Comparison of ENCODE assay signal across 25 mouse cellular contexts in genomic region chr17:42944453-42944852, GRCm38 (mm10).
DNase-seq lines count a peak whose midpoint lies in the region; ATAC-seq and TF ChIP-seq lines count a peak whose summit lies in the region.
"Had no signal": no experiment of that assay in that cellular context is flagged by ENCODE, and none has a peak within 500 bp of the region (broad histone marks: within the 10 kb centered on the region; RNA-seq: fewer than 3 reads in every experiment).

No protein-coding gene starts in this region.

- no peak for TF ChIP-seq POLR2A in thymus, adult 2 months (IDR thresholded peaks at IDR 0.05; ENCODE audit: control insufficient read depth, extremely low read depth, insufficient read depth, low read length, poor library complexity)

- H3K4me1 ChIP-seq in liver, postnatal 0 days (ENCODE audit: insufficient read depth), result 0 out of 2 replicates have a peak, but pooled peaks cover 2% of the 10 kb centered on the region
- peaks cover 6% of the 10 kb centered on the region; the same call in 1 of the 2 replicates for H3K4me1 ChIP-seq in liver, embryonic 12.5 days
- H3K4me1 ChIP-seq in thymus, adult 2 months (replicated peaks; ENCODE audit: control insufficient read depth, insufficient read depth, low read length), result no peaks in the 10 kb centered on the region
- H3K4me1 ChIP-seq: forebrain, embryonic 13.5 days; heart, embryonic 12.5 days; limb, embryonic 10.5 days; stomach, embryonic 15.5 days had no signal

- H3K27ac ChIP-seq in liver, postnatal 0 days (ENCODE audit: low read depth), result no peak overlapping the region
- no peak overlapping the region for H3K27ac ChIP-seq in liver, embryonic 12.5 days
- H3K27ac ChIP-seq in thymus, adult 2 months (ENCODE audit: control insufficient read depth, insufficient read depth, low read length), result no peak overlapping the region
- H3K27ac ChIP-seq: embryonic facial prominence, embryonic 13.5 days; forebrain, embryonic 13.5 days; left cerebral cortex, adult 2 months; limb, embryonic 10.5 days; stomach, embryonic 15.5 days had no signal

- no peak for TF ChIP-seq CTCF in liver, postnatal 0 days (IDR thresholded peaks at IDR 0.05; ENCODE audit: low read depth)
- no peak for TF ChIP-seq CTCF in thymus, adult 2 months (IDR thresholded peaks at IDR 0.05; ENCODE audit: borderline replicate concordance, control insufficient read depth, extremely low read depth, insufficient read depth, low read length, poor library complexity)

- peak; percentile 9 for DNase-seq in liver
- DNase-seq in liver, postnatal 0 days, result no peak
- DNase-seq in c-Kit-positive CD71-positive TER-119-negative erythroid progenitor cells, embryonic 14.5 days (ENCODE audit: low read depth), result peak; percentile 14
- no peak for DNase-seq in heart, postnatal 14 days
- no peak for DNase-seq in thymus, adult 2 months
- DNase-seq: adrenal gland, adult 2 months; cerebellum, adult 2 months; cerebellum, postnatal 25 days; embryo, embryonic 11 days; gastrocnemius, postnatal 10 days; heart, postnatal 10 days; kidney, adult 8-10 months; kidney, postnatal 10 days; lung, postnatal 14 days; thymus, postnatal 14 days had no signal

- no peaks in the 10 kb centered on the region for H3K9me3 ChIP-seq in liver, postnatal 0 days (ENCODE audit: low read length)
- H3K9me3 ChIP-seq in liver, embryonic 12.5 days (replicated peaks), result no peaks in the 10 kb centered on the region; the same call in 1 of the 2 replicates
- H3K9me3 ChIP-seq: embryonic facial prominence, embryonic 13.5 days; forebrain, embryonic 13.5 days; heart, embryonic 12.5 days; stomach, embryonic 15.5 days had no signal

- no peak for ATAC-seq in liver, postnatal 0 days
- ATAC-seq in liver, embryonic 12.5 days, result peak; percentile 87
- peak; percentile 85 for ATAC-seq in megakaryocyte-erythroid progenitor cell, adult 5-6 weeks (replicated peaks; ENCODE audit: low FRiP score, low TSS enrichment, poor library complexity, severe bottlenecking)
- ATAC-seq: forebrain, embryonic 13.5 days; midbrain, embryonic 16.5 days had no signal

- no peaks in the 10 kb centered on the region for H3K27me3 ChIP-seq in liver, postnatal 0 days (ENCODE audit: insufficient read depth, low read length)
- H3K27me3 ChIP-seq in liver, embryonic 12.5 days (replicated peaks), result no peaks in the 10 kb centered on the region
- H3K27me3 ChIP-seq in thymus, adult 2 months (ENCODE audit: control insufficient read depth, insufficient read depth, low read length), result no peaks in the 10 kb centered on the region
- H3K27me3 ChIP-seq: embryonic facial prominence, embryonic 13.5 days; forebrain, embryonic 13.5 days; stomach, embryonic 15.5 days had no signal

- intact Hi-C loops in heart, postnatal 14 days (cut with DNase I), result loop anchor here (5.0 kb wide), 3 partner anchors 67 to 332 kb away; partner anchors contain the start of genes Cd2ap and Opn5

- no peaks in the 10 kb centered on the region for H3K36me3 ChIP-seq in liver, postnatal 0 days (replicated peaks; ENCODE audit: insufficient read depth, low read length)
- no peaks in the 10 kb centered on the region for H3K36me3 ChIP-seq in liver, embryonic 12.5 days
- no peaks in the 10 kb centered on the region for H3K36me3 ChIP-seq in thymus, adult 2 months (ENCODE audit: control insufficient read depth, insufficient read depth, low read length)
- H3K36me3 ChIP-seq: embryonic facial prominence, embryonic 13.5 days; heart, embryonic 12.5 days; limb, embryonic 10.5 days; stomach, embryonic 15.5 days had no signal

- no peak overlapping the region for H3K9ac ChIP-seq in liver, postnatal 0 days (replicated peaks)
- no peak overlapping the region for H3K9ac ChIP-seq in liver, embryonic 12.5 days
- H3K9ac ChIP-seq: embryonic facial prominence, embryonic 13.5 days; forebrain, embryonic 13.5 days; heart, embryonic 12.5 days; stomach, embryonic 15.5 days had no signal

- WGBS in liver, postnatal 0 days (ENCODE audit: insufficient replicate concordance), result 74% methylated on average over 2 of the region's 2 CpGs
- 49% methylated on average over 2 of the region's 2 CpGs for WGBS in liver, embryonic 12.5 days (ENCODE audit: insufficient replicate concordance)
- WGBS in thymus, adult 2 months, result 90% methylated on average over 2 of the region's 2 CpGs

- TF ChIP-seq EP300 in liver, postnatal 0 days (IDR thresholded peaks at IDR 0.05; ENCODE audit: low read depth), result no peak

- no peak overlapping the region for H3K4me2 ChIP-seq in liver, postnatal 0 days (ENCODE audit: low read depth, low read length)
- H3K4me2 ChIP-seq in liver, embryonic 12.5 days, result no peak overlapping the region
- H3K4me2 ChIP-seq: embryonic facial prominence, embryonic 13.5 days; forebrain, embryonic 13.5 days; heart, embryonic 12.5 days; stomach, embryonic 15.5 days had no signal

- no peak overlapping the region for H3K4me3 ChIP-seq in liver, postnatal 0 days (ENCODE audit: low read depth, low read length)
- no peak overlapping the region for H3K4me3 ChIP-seq in liver, embryonic 12.5 days
- no peak overlapping the region for H3K4me3 ChIP-seq in thymus, adult 2 months (ENCODE audit: control insufficient read depth, insufficient read depth, low read length)
- H3K4me3 ChIP-seq: embryonic facial prominence, embryonic 13.5 days; erythroblast, embryonic 14.5 days; forebrain, embryonic 13.5 days; heart, embryonic 12.5 days; left cerebral cortex, adult 2 months; limb, embryonic 10.5 days; stomach, embryonic 15.5 days had no signal

Comparison
In these comparisons a context has a peak if more than half of its experiments do, and no peak if none do; other contexts are left out.
1. DNase-seq: peak in liver (single experiment) and c-Kit-positive CD71-positive TER-119-negative erythroid progenitor cells, embryonic 14.5 days (single experiment); none in liver, postnatal 0 days (single experiment), heart, postnatal 14 days (0 of 2) and thymus, adult 2 months (single experiment).